Mouse (Mus musculus) thymus, postnatal 0 days (tissue): ENCODE data around the gene Heatr6. TPM values are rescaled to one million over a fixed set of nuclear protein-coding genes. Genes with fewer than 3 reads are reported as not detected.
A peak's percentile ranks its signal among the peaks of the same experiment; 100 is the strongest.

Experiments used
- DNase-seq: peaks from one replicate; pipeline ENCODE4 v3.0.0-alpha.2; 2015; ENCODE audit warnings: low spot score
- polyA plus RNA-seq: library from polyadenylated mRNA; unstranded; fragments of >200 nt; fragmentation: Nextera tagmentation; extraction: Ambion mirVana; gene quantifications from 2 replicates; pipeline ENCODE4 v1.2.1, GENCODE M21; 2015

Gene Heatr6
- polyA plus RNA-seq, 1 experiment from 2014 or later: 23.5 TPM

DNA sequence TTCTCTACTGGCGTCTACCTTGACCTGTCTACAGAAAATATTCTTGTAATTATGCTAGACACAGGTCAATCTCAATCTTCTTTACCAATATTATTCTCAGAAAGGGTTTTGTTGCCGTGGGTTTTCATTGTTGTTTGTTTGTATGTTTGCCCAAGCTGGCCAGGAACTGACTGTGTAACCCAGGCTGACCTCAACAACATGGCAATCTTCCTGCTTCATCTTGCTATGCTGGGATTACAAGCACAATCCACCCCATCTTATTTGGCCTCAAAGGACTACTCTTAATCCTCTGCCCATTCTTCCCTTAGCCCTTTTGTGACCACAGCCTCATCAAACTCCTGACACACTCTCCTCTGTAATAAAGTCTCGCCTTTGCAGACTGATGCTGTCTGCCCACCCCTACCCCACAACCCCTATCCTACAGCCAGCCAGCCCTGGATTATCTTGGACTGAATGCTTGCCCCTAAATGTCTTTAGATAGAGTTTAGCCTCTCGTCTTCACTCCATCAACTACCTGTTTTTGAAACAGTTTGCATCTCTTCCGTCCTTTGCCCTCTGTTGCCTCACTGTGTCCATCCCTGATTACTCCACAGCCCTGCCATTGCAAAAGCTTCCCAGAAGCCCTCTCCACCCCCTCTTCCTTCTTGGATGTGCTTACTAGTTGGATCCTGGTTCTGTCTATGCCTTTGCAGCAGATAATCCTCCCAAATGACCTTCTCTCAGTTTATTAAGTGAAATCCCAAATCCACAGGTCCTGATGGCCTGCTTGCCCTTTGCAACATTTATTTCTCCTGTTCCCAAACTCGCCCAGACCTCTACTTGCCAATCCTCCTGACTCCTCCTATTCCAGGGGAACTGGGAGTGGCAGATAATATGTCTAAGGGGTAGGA is 5.9 kb upstream of the Heatr6 start:
- DNase-seq: no peak

DNA sequence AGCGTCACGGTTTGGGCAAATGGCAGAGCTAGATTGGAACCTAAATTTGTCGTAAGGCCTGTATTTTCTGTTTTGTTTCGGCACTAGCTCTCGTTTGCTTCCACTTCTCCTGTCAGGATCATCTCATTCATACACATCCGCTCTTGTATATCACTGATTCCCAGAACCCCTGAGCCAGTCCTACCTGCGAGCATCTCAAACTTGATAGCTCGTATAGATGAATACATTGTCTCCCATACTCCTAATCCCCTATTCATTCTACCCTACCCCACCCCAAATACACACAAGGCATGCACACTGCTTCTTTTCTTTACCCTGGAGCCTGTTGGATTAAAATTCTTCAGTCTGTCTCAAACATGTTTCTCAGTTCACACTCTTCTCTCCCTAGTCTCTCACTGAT is 731 bp downstream of the Heatr6 start:
- no peak for DNase-seq

DNA sequence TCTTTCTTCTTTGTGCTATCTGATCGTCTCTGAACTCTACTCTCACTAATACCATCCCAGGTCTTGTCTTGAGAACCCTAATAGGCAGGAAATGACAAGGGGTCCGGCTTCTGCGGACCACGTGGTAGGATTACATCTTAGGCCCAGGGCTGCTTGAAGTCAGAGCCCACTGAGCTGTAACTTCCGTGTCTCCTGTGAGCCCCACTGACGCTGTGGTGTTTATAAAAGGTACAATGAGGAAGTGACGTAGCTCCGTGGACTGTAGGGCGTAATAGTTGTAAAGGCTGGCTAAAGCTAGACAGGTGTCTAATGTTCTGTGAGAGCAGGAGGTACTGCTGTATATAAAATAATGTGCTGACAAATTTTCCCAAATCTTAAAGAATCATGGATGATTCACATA is 13.8 kb downstream of the Heatr6 start:
- no peak for DNase-seq

DNA sequence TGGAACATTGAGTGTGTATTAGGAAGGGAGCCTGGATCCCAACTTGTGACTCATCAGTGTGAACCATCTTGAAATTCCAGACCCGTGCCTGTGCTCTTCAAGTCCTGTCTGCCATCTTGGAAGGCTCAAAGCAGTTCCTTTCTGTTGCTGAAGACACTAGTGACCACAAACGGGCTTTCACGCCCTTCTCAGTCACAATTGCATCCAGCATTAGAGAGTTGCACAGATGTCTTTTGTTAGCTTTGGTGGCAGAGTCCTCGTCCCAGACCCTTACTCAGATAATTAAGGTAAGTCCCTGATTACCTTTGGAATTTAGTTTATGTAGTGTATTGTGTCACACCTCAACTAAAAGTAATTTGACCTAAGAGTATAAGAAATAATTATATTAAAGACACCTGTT is 15.5 kb downstream of the Heatr6 start:
- no peak for DNase-seq

DNA sequence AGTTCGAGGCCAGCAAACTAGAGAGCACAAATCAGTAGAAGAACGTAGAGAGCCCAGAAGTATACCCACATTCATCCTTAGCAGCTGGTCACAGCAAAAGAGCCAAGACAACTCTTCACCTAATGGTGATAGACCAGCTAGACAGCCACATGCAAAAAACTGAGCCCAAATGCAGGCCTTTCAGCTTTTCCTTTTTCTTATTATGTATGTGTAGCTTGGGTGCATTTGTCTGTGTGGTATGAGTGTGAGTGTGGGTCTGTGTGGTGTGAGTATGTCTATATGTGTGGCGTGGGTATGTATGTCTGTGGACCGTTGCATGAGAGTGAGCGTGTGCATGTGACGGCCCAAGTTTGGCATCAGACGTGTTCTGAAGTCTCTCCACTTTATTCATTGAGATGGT is 17.5 kb downstream of the Heatr6 start:
- DNase-seq: no peak

DNA sequence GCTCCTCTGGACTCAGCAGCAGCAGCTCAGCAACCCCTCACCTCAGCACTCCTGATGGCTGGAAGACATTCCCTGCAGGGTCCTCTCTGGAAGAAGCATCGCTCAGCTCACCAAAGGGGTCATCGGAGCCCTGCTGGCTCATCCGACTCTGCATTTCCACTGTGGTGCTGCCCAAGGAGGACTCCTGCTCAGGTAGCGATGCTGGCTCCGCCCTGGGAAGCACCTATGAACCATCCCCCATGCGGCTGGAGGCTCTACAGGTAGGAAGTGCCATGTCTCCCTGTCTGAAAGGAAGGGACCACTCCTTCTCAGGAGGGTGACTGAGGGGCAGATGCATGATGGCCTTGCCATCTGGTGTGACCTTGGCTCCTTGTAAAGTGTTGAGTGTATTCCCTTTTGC is 18.8 kb downstream of the Heatr6 start:
- DNase-seq: no peak

DNA sequence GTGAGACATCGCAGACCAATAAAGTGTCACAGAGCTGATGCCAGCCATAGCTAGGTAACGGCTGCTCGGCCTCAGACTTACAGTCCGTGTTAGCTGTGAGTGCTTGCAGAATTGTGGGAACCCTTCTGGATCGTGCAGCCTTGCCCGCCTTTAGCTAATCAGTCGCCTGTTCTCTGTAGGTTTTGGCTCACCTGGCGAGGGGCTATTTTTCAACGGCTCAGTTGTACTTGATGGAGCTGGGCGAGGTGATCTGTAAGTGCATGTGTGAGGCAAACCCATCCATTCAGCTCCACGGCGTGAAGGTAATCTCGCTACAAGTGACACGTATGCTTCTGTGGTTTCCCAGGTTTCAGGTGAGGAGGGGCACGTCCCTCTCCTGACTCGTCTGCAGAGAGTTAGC is 20.2 kb downstream of the Heatr6 start:
- no peak for DNase-seq

DNA sequence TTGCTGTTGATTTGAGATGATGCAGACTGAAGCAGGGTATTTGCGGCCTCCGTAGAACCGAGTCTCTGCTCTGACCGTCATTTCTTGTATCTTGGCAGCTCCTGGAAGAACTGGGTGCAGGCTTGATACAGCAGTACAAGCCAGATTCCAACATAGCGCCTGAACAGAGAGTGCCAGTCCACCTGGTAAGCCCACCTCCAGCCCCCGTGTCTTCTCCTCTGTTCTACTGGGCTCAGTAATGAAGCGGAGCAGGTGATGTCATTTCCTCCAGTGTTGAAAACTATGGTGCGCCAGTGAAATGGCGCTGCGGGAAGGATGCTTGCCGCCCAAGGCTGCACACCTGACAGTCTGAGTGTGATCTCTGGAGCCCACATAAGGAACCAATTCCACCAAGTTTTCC is 20.8 kb downstream of the Heatr6 start:
- DNase-seq: no peak

DNA sequence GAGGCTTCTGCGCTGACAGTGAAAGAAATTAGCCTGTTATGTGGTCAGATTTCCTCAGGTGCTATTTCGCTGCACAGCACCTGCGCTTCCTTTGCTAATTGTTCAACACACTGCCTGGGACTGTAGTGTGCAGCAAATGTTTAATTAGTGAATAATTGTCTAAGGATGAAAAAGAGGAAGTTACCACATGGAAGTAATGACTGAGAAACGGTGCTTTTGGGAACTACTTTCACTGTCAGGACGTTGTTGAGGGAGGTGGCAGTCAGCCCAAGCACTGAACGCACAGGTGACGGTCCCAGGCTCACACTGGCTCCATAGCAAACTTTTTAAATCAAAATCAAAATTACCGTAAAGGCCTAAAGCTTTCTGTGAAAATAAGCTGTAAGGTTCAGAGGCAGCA is 23.3 kb downstream of the Heatr6 start:
- DNase-seq: no peak

DNA sequence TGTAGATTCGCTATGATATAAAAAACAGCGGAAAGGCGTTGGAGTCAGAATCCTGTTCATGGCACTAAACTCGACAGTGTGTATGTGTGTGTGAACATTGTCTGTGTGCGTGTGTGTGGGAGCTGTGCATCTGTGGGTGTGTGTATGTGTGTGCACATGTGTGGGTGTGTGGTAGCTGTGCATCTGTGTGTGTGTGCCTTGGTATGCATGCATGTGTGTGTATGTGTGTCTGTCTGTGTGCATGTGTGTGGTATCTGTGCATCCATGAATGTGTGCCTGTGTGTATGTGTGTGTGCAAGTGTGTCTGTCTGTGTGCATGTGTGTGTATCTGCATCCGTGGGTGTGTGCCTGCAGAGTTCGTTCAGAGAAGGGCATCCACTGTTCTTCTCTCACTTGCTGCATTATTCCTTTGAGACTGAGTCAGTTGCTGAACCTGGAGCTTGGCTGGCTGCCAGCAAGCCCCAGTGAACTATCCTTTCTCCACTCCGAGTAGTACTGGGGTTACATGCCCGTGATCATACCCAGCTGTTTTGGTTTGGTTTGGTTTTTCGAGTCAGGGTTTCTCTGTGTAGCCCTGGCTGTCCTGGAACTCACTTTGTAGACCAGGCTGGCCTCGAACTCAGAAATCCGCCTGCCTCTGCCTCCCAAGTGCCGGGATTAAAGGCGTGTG is 30.6 kb downstream of the Heatr6 start:
- DNase-seq: no peak

DNA sequence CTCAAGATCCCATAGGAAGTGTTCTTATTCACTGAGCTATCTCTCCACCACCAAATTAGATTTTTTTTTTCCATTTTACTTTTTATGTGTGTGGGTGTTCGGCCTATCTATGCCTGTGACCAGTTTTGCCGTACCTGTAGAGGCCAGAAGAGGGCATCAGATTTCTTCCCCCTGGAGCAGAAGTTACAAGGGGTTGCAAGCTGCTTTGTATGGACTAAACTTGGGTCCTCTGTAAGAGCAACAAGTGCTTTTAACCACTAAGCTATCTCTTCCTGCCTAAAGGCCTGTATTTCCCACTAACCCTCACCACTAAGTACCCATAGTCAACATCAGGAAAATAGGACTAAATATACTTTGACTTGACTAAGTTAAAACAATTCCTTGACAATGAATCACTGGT is 31.2 kb downstream of the Heatr6 start:
- no peak for DNase-seq

DNA sequence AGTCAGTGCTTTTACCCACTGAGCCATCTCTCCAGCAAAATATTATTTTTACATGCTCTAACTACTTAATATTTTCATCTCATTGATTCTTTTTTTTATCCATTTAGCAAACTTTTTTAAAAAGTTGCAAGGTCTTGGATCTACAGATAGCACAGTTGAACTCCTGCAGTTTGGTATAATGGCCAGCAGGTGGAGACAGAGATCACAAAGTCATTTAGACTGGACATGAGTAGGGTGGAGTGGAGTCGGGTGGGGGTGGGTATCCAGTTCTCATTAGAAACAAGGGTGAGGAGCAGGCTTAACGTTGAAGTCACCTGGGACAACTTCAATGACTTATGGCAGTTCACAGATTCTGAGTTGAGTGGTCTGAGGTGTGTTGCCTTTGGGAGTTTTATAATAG is 31.9 kb downstream of the Heatr6 start:
- DNase-seq: peak; percentile 50

DNA sequence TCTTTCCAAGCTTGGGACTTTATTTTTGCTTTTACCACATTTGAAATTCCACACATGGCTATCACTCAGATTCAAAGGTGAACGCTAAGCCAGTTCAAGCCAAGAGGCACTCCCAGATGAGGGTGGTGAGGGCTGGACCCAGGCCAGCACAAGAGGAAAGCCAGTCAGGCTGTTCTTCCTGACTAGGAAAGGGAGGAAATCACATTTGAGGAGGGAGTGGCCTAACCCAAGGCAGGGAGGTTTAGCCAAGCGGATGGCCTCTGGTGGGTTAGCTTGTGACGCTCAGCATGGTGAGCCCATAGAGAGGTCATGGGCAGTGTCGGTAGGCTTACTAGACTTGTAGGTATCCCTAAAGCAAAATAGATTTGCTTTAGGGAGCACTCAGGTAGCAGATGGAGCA is 33.3 kb downstream of the Heatr6 start:
- DNase-seq: no peak

DNA sequence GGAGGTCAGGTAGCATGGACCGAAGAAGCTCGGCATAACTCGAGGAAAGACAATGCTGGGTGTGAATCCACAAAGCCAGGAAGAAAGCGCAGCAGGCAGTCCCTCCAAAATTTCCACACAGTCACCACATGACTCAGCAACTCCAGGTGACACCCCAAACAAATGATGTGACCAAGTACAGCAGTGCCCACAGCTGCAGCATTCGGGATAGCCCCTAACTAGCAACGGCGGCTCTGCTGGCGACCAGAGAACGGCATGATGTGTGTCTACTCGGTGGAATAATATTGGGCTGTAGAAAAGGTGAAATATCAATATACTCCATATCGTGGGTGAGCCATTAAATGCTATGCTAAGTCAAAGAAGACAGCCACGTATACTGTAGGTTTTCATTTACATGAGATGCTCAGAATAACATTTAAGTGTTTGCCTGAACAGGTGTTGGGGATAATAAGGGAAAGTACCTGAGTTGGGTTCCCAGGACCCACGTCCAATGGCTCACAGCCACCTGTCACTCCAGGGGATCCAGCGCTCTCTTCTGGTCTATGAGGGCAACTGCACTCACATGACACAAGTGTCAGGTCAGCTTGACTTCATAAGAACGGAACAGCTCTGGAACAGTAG is 34.0 kb downstream of the Heatr6 start:
- no peak for DNase-seq

DNA sequence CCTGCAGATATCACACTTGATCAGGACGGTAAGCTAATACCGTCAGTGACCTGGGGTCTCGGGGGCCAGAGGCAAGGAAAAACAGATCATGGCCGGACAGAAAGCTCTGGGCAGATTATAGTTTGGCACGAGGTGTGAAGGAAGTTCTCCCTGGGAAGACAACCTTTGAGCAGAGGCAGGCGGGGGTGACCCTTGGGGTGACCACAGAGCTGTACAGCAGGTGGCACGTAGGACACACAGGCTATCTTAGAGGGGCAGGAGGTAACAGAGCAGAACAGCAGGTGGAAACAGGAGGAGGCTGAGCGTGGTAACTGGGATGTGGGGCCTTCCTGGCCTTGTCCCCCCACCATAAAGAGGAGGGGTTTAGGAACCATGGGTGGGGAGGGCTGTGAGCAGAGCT is 34.8 kb downstream of the Heatr6 start:
- DNase-seq: no peak

DNA sequence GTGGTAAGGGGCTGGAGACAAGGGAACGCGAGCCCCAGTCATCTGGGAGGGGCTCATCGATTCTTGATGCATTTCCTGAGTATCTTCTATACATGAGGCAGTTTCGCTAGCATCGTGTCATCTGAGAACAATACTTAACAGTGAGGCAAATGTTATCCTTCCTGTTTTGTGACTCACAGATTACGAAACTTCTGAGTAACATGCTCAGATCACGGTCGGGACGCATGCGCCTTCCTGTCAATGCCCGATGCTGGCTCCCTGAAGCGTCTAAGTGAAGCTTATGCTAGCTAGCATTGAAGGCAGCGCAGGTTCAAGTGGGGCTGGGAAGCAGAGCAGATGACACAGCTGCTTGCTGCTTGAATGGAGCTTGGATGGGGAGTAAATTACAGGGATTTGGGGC is 35.8 kb downstream of the Heatr6 start:
- DNase-seq: peak; percentile 63

DNA sequence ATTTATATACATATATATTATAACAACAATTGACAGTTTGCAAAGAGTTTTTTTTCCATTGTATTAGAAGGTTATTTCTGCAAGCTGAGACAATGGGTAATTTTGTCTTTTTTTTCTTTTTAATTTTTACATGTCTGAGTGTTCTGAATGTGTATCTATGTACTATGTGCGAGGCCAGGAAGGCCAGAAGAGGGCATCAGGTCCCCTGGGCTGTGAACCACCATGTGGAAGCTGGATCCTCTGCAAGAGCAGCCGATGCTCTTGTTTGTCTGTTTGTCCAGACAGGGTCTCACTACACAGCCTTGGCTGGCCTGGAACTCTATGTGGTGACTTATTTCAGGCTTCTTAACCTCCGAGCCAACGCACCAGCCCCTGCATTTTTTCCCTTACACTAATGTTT is 37.6 kb downstream of the Heatr6 start:
- DNase-seq: no peak

DNA sequence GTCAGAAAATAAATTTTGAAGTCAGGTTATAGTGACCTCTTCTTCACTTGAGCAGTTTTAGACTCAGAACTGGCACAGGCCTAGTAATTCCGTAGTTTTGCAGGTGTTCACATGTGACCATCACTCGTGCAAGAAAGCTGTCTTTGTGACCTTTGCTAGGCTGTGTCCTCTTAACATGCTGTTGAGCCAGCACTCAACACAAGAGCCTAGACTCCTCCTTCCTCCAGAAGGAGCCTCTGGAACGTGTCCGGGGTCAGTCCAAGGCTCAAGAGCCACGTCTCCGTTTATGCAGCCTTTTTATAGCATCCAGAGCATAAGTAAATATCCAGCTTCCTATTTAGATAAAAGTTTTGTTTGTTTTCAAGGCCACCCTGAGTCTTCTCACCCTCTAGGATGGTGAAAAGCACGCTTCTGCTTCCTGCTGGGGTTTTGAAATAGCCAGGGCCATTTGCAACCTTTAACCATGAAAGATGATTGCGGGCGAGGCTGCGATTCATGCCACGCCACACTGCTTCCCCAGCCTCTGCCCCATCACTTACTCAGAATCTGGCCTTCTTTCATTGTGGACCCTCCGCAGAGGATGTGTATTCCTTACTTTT is 38.9 kb downstream of the Heatr6 start:
- DNase-seq: no peak

DNA sequence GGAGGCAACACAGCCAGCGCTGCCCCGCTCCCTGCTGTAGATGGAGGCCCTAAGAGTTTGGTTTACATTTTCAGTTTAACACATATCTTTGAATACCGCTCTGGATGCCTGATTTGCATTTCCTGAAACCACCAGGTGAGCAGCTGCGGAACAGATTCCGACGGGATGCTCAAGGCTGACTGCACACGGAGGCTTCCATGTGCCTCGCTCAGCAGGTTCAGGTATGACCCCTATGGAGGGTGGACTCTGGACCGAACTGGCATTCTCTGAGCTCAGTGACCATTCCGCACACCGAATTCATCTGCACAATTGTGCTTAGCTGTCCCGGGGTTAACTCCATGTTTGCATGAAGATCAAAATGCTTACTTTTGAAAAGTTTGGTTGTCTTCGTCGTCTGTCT is 39.8 kb downstream of the Heatr6 start:
- DNase-seq: no peak

DNA sequence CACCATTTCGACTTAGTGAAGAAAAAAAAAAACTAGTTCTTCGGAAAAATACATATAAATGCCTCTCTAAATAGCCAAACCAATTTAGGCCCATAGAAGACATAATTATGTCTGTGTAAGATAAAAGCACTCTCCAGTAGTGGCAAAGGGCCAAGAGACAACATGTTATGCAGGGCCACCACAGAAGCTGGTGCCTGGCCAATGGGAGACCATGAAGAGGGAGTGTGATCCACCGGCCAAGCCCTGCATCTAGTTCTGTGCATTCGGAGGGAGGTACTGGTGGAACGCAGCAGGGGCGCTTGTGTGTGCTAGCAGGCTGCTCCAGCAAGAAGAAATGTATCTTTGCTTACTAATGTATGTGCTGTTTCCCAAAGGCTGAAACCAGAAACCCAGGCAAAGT is 42.6 kb downstream of the Heatr6 start:
- no peak for DNase-seq

DNA sequence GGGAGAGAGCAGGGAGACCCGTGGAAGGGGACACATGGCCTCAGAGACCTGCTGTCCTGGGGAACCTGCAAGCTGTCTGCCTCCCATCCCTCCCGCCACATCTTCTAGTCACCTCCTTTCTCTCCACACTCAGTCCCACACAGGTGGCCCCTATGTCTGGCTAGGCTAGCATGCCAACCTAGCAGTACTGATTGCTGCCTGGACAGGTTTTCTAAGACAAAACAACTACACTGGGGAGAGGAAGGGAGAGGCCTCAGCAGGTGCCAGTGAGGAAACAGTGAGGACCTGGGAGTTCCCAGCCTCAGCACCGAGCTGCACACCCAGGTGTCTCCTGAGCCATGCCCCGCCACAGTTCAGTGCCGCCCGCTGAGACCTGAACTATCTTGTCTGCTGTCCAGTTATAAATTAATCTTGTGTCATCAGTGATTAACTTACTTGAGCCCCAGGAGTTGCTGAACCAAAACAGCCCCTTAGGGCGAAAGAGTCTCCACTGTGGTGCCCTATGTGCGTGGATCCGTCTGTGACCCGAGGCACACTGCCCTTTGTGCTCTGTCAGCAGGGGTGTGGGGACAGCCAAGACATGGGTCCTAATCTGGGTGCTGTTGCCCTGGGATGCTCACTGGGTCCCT is 43.6 kb downstream of the Heatr6 start:
- DNase-seq: no peak
